Mouse (Mus musculus): ENCODE data around the gene Sstr1.

The Sstr1 gene

DNA sequence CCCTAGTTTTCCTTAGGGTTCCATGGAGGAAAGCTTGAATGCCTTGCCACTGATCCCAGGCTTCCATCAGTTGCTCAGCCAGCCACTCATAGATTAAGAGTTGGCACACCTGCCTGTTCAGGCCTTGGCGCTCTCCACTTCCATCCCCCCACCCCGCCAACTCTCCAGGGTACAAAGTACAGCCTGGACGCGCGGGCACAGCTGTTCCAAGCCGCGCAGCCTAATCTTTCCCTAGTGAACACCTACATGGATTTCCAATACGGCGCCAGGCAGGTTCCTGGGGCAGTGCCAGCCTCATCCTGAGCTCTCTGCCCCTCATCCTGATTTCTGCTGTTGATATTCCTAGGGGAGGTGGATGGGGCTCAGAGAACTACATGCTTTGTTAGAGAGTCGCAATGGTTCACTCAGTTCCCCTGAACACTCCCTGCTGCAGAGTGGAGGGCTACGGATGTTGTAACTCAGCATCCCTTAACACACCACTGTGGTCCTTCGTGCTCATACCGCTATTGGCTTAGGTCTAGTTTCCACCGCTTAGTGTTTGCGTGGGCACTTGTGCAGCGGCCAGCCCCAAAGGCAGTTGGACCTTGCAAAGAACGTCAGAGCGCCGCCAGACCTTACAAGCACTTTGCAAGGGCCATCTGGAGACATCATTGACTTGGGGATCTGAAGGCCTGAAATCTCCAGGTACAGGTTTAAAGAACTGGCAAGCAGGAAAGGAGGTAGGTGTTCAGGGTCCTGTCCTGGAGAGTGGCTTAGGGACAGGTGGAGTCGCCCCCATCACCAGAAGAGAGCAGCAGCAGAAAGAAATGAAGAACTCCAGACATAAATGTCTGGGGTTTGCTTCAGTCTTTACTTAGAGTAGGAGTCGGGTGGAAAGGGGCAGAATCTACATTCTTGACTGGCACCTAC lies at the start of gene Sstr1:
Gene Sstr1, plus strand, starts transcription at position 610 of the 909 bp plus-strand sequence.
- no peak for DNase-seq (ENCODE audit: low read depth, low spot score)

GRCm38 (mm10) chr12:58198810-58199209 lies 12.8 kb upstream of the Sstr1 start:
- DNase-seq (ENCODE audit: low read depth, low spot score) = no peak

GRCm38 (mm10) chr12:58201190-58201589 lies 10.4 kb upstream of the Sstr1 start:
- no peak for DNase-seq (ENCODE audit: low read depth, low spot score)

- DNase-seq (ENCODE audit: low read depth, low spot score) = no peak
Measured at GRCm38 (mm10) chr12:58207956-58208355, 3.6 kb upstream of the Sstr1 start.

- no peak for DNase-seq (ENCODE audit: low read depth, low spot score)
Measured at GRCm38 (mm10) chr12:58212261-58212923, 820 bp downstream of the Sstr1 start.

GRCm38 (mm10) chr12:58212924-58213450 lies 1.4 kb downstream of the Sstr1 start:
- no peak for DNase-seq (ENCODE audit: low read depth, low spot score)

GRCm38 (mm10) chr12:58213451-58214288 lies 2.1 kb downstream of the Sstr1 start:
- no peak for DNase-seq (ENCODE audit: low read depth, low spot score)

DNA sequence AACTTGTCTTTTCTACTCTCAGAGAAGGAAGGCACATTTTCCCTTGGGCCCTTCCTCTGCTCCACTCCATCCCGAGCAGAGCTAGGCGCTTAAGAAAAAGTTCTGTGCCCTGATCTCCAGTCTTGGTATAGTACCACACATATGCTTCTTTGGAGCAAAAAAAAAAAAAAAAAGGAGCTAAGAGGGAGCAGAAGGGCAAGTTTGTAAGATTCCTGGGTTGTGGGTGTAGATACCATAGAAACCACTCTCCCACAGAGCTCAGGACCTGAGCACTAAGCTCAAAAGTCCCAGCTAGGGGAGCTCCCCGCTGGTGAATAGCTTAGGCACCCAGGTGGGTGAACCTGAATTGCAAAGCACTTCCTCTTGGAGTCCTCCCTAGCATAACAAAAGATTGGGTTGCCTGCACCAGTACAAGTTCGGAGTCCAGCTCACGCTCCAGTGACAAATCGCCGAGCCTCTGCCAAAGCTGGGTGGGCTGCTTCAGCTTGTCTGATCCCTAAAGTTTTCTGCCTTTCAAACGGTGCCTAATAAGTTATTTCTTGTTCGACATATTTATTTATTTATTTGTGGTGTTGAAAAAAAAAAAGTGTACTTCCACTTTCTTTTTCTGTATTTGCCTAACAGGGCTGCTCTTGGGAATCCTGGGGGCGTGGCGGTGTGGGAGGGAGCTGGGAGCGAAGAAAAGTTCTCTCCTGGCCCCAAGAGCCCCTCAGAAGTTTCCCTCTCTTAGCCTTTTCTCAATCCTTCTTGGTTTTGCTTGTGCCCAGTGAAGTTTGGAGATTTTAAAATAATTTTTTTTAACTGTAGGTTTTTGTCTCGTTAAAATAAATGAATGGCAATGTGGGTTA lies 2.9 kb downstream of the Sstr1 start:
- DNase-seq (ENCODE audit: low read depth, low spot score) = no peak

DNA sequence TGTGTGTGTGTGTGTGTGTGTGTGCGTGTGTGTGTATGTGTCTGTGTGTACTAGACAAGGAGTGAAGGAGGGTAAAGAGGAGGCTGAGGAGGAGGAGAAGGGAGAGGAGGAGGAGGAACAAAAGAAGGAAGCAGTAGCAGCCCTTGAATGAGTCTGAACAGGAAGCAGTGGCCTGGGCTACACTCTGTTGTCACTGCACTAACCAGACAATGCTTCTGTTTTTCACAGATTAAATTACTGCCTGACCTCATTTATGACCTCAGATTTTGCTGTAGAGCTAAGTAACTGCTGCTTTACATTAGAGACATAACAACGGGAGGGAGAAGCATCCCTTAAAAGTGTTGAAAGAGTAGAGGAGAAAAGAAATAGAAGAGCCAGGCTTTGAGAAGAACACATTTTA lies 4.6 kb downstream of the Sstr1 start:
- no peak for DNase-seq (ENCODE audit: low read depth, low spot score)

DNA sequence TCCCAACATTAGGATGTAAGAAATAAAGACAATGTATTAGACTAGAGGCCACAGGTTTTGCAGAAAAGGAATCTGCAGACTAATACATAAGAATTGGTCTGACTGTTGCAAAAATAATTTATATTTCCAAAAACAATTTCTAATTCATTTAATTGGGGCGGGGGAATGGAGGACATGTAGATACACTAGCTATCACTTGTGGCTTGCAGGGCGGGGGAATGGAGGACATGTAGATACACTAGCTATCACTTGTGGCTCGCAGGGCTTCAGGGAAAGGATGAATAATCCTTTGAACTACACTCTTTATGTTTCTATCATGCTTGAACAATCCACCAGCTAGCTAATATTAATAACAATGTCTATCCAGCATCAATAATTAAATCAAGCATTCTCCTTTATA lies 7.5 kb downstream of the Sstr1 start:
- DNase-seq (ENCODE audit: low read depth, low spot score) = no peak

- no peak for DNase-seq (ENCODE audit: low read depth, low spot score)
Measured at GRCm38 (mm10) chr12:58225644-58226043, 14.1 kb downstream of the Sstr1 start.

DNA sequence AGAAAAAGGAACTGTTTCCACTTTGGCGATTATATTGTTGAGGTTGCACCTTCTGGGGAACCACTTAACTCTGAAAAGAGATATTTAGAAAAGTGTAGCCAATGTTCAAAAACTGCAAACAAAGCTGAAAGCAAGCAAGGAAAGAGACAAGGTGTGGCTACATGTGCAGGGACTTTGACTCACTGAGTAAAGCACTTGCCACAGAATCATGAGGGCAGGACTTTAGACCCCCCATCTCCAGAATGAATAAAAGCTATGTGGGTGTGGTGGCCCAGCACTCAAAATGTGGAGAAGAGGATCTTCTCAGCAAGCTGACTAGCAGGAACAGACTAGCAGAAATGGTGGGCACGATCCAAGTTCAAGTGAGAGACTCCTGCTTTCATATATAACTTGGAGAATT lies 20.9 kb downstream of the Sstr1 start:
- DNase-seq (ENCODE audit: low read depth, low spot score) = no peak

DNA sequence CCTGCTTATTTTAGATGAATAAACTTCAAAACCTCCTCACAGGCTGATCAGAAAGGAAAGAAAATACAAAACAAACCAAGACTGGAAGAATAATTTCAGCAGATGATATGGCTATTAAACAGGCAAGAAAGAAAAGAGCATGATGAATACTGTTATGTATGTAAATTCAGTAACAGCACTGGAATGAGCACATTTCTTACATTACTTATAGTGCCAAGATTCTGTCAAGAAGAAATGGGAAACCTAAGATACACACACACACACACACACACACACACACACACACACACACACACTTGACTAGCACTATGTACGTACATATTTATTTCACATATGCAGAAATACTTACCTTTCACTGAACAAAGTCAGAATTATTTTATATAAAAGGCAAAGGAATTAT lies 40.3 kb downstream of the Sstr1 start:
- DNase-seq (ENCODE audit: low read depth, low spot score) = no peak

Measured in WW6 (cell line).